Comparison of ENCODE assay signal across 8 mouse cellular contexts in the genomic region with DNA sequence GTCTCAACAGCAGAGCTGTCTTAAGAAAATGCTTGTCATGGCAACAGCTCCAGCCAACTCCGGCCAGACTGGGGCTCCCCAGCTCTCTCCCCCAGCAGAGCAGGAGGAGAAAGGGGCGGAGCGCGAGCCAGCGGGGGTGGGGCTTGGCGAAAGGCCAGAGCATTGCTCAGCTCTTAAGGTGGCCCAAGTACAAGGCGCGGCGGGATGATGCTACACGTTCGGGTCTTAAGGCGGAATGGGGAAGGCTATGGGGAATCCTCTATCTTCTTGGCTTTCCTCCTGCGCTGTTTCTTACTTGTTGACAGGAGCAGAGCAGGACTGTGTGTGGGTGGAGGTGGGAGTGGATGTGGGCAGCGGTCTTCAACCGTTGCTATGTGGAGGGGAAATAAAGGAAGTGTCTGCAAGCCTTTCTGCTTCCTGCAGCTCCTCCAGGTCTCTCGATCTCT. TPM values are rescaled to one million over a fixed set of nuclear protein-coding genes. Genes with fewer than 3 reads are reported as not detected.
DNase-seq lines count a peak whose midpoint lies in the region; ATAC-seq and TF ChIP-seq lines count a peak whose summit lies in the region.

A gene (minus strand): TSS at position 94 of the 446 bp plus-strand sequence.

- H3K4me1 ChIP-seq in cortical plate, adult 2 months (ENCODE audit: control insufficient read depth, insufficient read depth, low read length), result peaks cover 3% of the 10 kb centered on the region; the same call in 1 of the 2 replicates
- peaks cover 83% of the 10 kb centered on the region for H3K4me1 ChIP-seq in megakaryocyte, embryonic 14.5 days

- H3K27ac ChIP-seq in cortical plate, adult 2 months (ENCODE audit: insufficient read depth, low read length), result no peak within 1 kb of the TSS

- peak; percentile 67 for TF ChIP-seq POLR2A in cortical plate, adult 2 months (IDR thresholded peaks at IDR 0.05; ENCODE audit: extremely low read depth, insufficient read depth, low read length)

- peaks cover 5% of the 10 kb centered on the region for H3K36me3 ChIP-seq in megakaryocyte, embryonic 14.5 days (replicated peaks; ENCODE audit: low read length)

- ATAC-seq in activated CD4-positive, CD25-positive, alpha-beta regulatory T cell, adult 4 months, result peak; percentile 73

- H3K9me3 ChIP-seq in megakaryocyte, embryonic 14.5 days, result no peaks in the 10 kb centered on the region

- no peak for TF ChIP-seq CTCF in cortical plate, adult 2 months (IDR thresholded peaks at IDR 0.05; ENCODE audit: extremely low read depth, insufficient read depth, low read length)

- peak; percentile 96 to 98 for DNase-seq in gastrocnemius, adult 8-10 months (ENCODE audit: low spot score in 2 of 2)
- DNase-seq in hindlimb bud, embryonic 11.5 days (ENCODE audit: extremely low spot score, low read depth, low spot score), result peak; percentile 26
- peak; percentile 92 to 93 for DNase-seq in left cerebral cortex, adult 8-10 months (ENCODE audit: low spot score in 2 of 2)
- peak; percentile 97 for DNase-seq in right cerebral cortex, postnatal 10 days (ENCODE audit: low spot score in 2 of 2)
- peak; percentile 97 for DNase-seq in urinary bladder, postnatal 25 days (ENCODE audit: low spot score)

- H3K4me3 ChIP-seq in cortical plate, adult 2 months (ENCODE audit: insufficient read depth, low read length), result peak within 1 kb of the TSS; percentile 48
- H3K4me3 ChIP-seq in megakaryocyte, embryonic 14.5 days (replicated peaks), result peak within 1 kb of the TSS; percentile 94

- H3K27me3 ChIP-seq in megakaryocyte, embryonic 14.5 days (replicated peaks), result peaks cover 33% of the 10 kb centered on the region

RNA-seq across cellular contexts. Expression of the gene that starts here (rescaled TPM):
- polyA plus RNA-seq in activated CD4-positive, CD25-positive, alpha-beta regulatory T cell, adult 4 months (2017; shearing (Covaris generic)), result 10 to 100 TPM; 17.8 to 19.0 TPM
- polyA plus RNA-seq in cortical plate, adult 2 months (2012; rRNA removed), result 58.9 and 63.4 TPM in 2 replicates
- total RNA-seq in gastrocnemius, adult 8-10 months (2022), result 1 to 10 TPM; 6.1 to 8.8 (median 6.6) TPM
- 100 to 1,000 TPM; 184 to 229 (median 204) TPM for total RNA-seq in left cerebral cortex, adult 8-10 months (2022)
- polyA plus RNA-seq in megakaryocyte, embryonic 14.5 days (2012; ENCODE audit: insufficient read depth, low replicate concordance), result 3.9 TPM in 1 of 2 replicates, not detected in the other

Comparison
In these comparisons a context has a peak if more than half of its experiments do, and no peak if none do; other contexts are left out.
1. RNA of the gene that starts here (total RNA-seq): 184 to 229 TPM in left cerebral cortex, adult 8-10 months; 6.1 to 8.8 TPM in gastrocnemius, adult 8-10 months; every median in the first group is over 10 times any median in the second.
2. DNase-seq: peak in every context shown above with its lines; median percentile 97 in gastrocnemius, adult 8-10 months; 97 in right cerebral cortex, postnatal 10 days; 97 in urinary bladder, postnatal 25 days; 92 in left cerebral cortex, adult 8-10 months; 26 in hindlimb bud, embryonic 11.5 days.